Mouse (Mus musculus) heart, adult 2 months (tissue): ENCODE results near the gene Neurl1b.

Experiments used
- CTCF ChIP-seq: fragments of 200-600 bp; IDR thresholded peaks from 2 replicates; pipeline ENCODE4 v1.8.1; 2022; ENCODE audit warnings: antibody characterized with exemption, mild to moderate bottlenecking, moderate library complexity
- POLR2A ChIP-seq: fragments of 200-500 bp; IDR thresholded peaks from 2 replicates; pipeline ENCODE4 v1.6.1; 2011; ENCODE audit warnings: mild to moderate bottlenecking, low read depth, low read length, control low read depth; ENCODE audit not compliant: insufficient read depth

- TF ChIP-seq POLR2A (no peak), CTCF (no peak)
These were observed 53.0 kb downstream of the Neurl1b start for GRCm38 (mm10) chr17:26467619-26468018.
